Mouse (Mus musculus) megakaryocyte progenitor cell, adult 5-6 weeks (primary cell): ENCODE measurements around the gene Kcnj15. TPM values are rescaled to one million over a fixed set of nuclear protein-coding genes. Genes with fewer than 3 reads are reported as not detected.

Experiments
- ATAC-seq: replicated peaks from 2 replicates; pipeline ENCODE4 v1.8.0; 2016; ENCODE audit warnings: mild to moderate bottlenecking, moderate TSS enrichment, inconsistent platforms; ENCODE audit not compliant: poor library complexity
- total RNA-seq, 2 experiments: library from RNA; stranded (forward) in 1 of 2; stranded (reverse) in 1 of 2; fragments of 157-497, 149-512 nt in 1 of 2; fragments of 200-1000 nt in 1 of 2; gene quantifications; 2 replicates each; pipeline versions ENCODE4 v1.2.3 to v1.2.4; 2015 to 2017

The Kcnj15 gene
- total RNA-seq (2015): not detected in 2 replicates
- under 0.01 TPM in 1 of 2 replicates, not detected in the other for total RNA-seq (2017)

- ATAC-seq: no peak
Measured at GRCm38 (mm10) chr16:95257266-95257894, at the start of gene Kcnj15. TSS of gene Kcnj15 (plus strand) at chr16:95257558.

GRCm38 (mm10) chr16:95208243-95208642 lies 49.1 kb upstream of the Kcnj15 start:
- ATAC-seq: 0 out of 2 replicates have a peak, but pooled peaks have one; percentile 38

- peak; percentile 70 for ATAC-seq
Measured at GRCm38 (mm10) chr16:95209011-95209466, 48.3 kb upstream of the Kcnj15 start.

- no peak for ATAC-seq
Measured at GRCm38 (mm10) chr16:95214251-95215197, 42.8 kb upstream of the Kcnj15 start.

- no peak for ATAC-seq
Measured at GRCm38 (mm10) chr16:95215782-95216181, 41.6 kb upstream of the Kcnj15 start.

GRCm38 (mm10) chr16:95216346-95216745 lies 41.0 kb upstream of the Kcnj15 start:
- ATAC-seq: no peak

GRCm38 (mm10) chr16:95216824-95217223 lies 40.5 kb upstream of the Kcnj15 start:
- ATAC-seq: no peak

- peak; percentile 65; the same call in 1 of the 2 replicates for ATAC-seq
Measured at GRCm38 (mm10) chr16:95218783-95219182, 38.6 kb upstream of the Kcnj15 start.

GRCm38 (mm10) chr16:95219459-95219858 lies 37.9 kb upstream of the Kcnj15 start:
- ATAC-seq: no peak

- no peak for ATAC-seq
Measured at GRCm38 (mm10) chr16:95221051-95221450, 36.3 kb upstream of the Kcnj15 start.

- ATAC-seq: no peak
Measured at GRCm38 (mm10) chr16:95222026-95222718, 35.2 kb upstream of the Kcnj15 start.

- 0 out of 2 replicates have a peak, but pooled peaks have one; percentile 17 for ATAC-seq
Measured at GRCm38 (mm10) chr16:95223435-95223834, 33.9 kb upstream of the Kcnj15 start.

- ATAC-seq: no peak
Measured at GRCm38 (mm10) chr16:95225285-95225684, 32.1 kb upstream of the Kcnj15 start.

GRCm38 (mm10) chr16:95231768-95232167 lies 25.6 kb upstream of the Kcnj15 start:
- no peak for ATAC-seq

- ATAC-seq: no peak
Measured at GRCm38 (mm10) chr16:95234891-95235548, 22.3 kb upstream of the Kcnj15 start.

GRCm38 (mm10) chr16:95239209-95239925 lies 18.0 kb upstream of the Kcnj15 start:
- ATAC-seq: no peak

- ATAC-seq: no peak
Measured at GRCm38 (mm10) chr16:95240688-95241087, 16.7 kb upstream of the Kcnj15 start.

GRCm38 (mm10) chr16:95241581-95241980 lies 15.8 kb upstream of the Kcnj15 start:
- no peak; the same call in 1 of the 2 replicates for ATAC-seq

- no peak for ATAC-seq
Measured at GRCm38 (mm10) chr16:95242114-95242513, 15.2 kb upstream of the Kcnj15 start.

GRCm38 (mm10) chr16:95243401-95243800 lies 14.0 kb upstream of the Kcnj15 start:
- ATAC-seq: no peak
